Mouse (Mus musculus) fat pad, adult 2 months (tissue): ENCODE data around the gene Zan.
A peak's percentile ranks its signal among the peaks of the same experiment; 100 is the strongest.

Source experiments
- DNase-seq: peaks from one replicate; pipeline ENCODE4 v3.0.0-alpha.2; 2011; ENCODE audit warnings: low read depth, low spot score; ENCODE audit errors: extremely low read depth

The Zan gene

GRCm38 (mm10) chr5:137476964-137477363 is at the start of gene Zan:
TSS of gene Zan (minus strand) at chr5:137477064.
- no peak for DNase-seq

- DNase-seq = no peak
These were observed 49.5 kb upstream of the Zan start for GRCm38 (mm10) chr5:137526192-137526936.

GRCm38 (mm10) chr5:137525511-137525910 is 48.6 kb upstream of the Zan start:
- DNase-seq = no peak

- no peak for DNase-seq
These were observed 47.8 kb upstream of the Zan start for GRCm38 (mm10) chr5:137524671-137525070.

- no peak for DNase-seq
These were observed 47.3 kb upstream of the Zan start for GRCm38 (mm10) chr5:137524251-137524515.

GRCm38 (mm10) chr5:137523396-137524250 is 46.8 kb upstream of the Zan start:
- DNase-seq = no peak

- no peak for DNase-seq
These were observed 45.8 kb upstream of the Zan start for GRCm38 (mm10) chr5:137522711-137523110.

- DNase-seq = no peak
These were observed 45.0 kb upstream of the Zan start for GRCm38 (mm10) chr5:137521861-137522260.

GRCm38 (mm10) chr5:137519691-137520550 is 43.1 kb upstream of the Zan start:
- no peak for DNase-seq

GRCm38 (mm10) chr5:137518436-137518835 is 41.6 kb upstream of the Zan start, which contains the start of gene Gigyf1:
TSS of gene Gigyf1 (plus strand) at chr5:137518548.
- DNase-seq = no peak

- DNase-seq = no peak
These were observed 37.9 kb upstream of the Zan start for GRCm38 (mm10) chr5:137514811-137515210.

GRCm38 (mm10) chr5:137513951-137514721 is 37.3 kb upstream of the Zan start:
- no peak for DNase-seq

GRCm38 (mm10) chr5:137512847-137513794 is 36.3 kb upstream of the Zan start:
- DNase-seq = no peak

GRCm38 (mm10) chr5:137511706-137512105 is 34.8 kb upstream of the Zan start:
- DNase-seq = no peak

- DNase-seq = no peak
These were observed 33.9 kb upstream of the Zan start for GRCm38 (mm10) chr5:137510573-137511390.

GRCm38 (mm10) chr5:137510014-137510501 is 33.2 kb upstream of the Zan start:
- DNase-seq = no peak

- DNase-seq = no peak
These were observed 27.2 kb upstream of the Zan start for GRCm38 (mm10) chr5:137504041-137504440.

- peak; percentile 26 for DNase-seq
These were observed 25.8 kb upstream of the Zan start for GRCm38 (mm10) chr5:137502667-137503110.
